Mouse (Mus musculus) bone marrow, adult 2 months (tissue): ENCODE measurements around the gene Gnat3.

Source experiments
- CTCF ChIP-seq: fragments of 200-500 bp; IDR thresholded peaks from 2 replicates; pipeline ENCODE4 v1.5.1; 2011; ENCODE audit warnings: low read length, control low read depth; ENCODE audit not compliant: control insufficient read depth, insufficient read depth
- POLR2A ChIP-seq: fragments of 200-500 bp; IDR thresholded peaks from 2 replicates; pipeline ENCODE4 v1.6.1; 2011; ENCODE audit warnings: low read depth, mild to moderate bottlenecking, control low read depth, low read length, borderline replicate concordance; ENCODE audit not compliant: control insufficient read depth

DNA sequence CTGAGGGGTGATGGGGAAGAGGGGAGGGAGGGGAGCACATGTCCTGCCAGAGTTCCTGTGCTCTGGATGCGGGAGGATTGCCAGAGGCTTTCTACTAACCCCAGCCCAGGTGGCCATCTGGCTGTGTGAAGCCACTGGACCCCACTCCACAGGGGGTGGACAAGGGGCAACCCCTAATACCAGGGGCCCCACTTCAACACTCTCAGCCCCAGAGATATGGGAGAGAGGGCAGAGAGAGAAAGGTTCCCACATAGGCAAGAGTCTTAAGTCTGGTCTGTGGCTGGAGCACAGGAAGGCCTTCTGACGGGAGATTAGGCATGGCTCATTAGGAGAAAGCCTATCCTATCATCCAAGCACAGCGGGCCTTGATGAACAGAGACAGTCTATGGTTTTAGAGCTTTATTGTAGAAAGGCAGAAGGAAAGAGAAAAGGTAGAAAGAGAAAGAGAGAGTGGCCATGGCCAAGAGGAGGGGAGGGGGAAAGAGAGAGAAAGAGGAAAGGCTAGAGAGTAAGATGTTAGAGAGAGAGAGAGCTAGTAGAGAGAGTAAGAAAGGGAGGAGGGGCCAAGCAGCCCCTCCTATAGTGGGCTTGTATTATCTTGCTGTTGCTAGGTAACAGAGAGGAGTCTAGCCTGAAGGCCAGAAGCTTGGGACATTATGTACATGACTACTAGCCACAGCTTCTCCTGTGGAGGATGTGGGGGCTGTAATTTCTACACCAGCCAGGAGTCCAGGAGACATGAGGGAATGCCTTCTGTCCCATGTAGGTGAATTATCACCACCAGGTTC lies 42.7 kb downstream of the Gnat3 start:
- TF ChIP-seq CTCF (no peak), POLR2A (no peak)
